8 mouse cellular contexts compared by ENCODE assay signal in the genomic region with DNA sequence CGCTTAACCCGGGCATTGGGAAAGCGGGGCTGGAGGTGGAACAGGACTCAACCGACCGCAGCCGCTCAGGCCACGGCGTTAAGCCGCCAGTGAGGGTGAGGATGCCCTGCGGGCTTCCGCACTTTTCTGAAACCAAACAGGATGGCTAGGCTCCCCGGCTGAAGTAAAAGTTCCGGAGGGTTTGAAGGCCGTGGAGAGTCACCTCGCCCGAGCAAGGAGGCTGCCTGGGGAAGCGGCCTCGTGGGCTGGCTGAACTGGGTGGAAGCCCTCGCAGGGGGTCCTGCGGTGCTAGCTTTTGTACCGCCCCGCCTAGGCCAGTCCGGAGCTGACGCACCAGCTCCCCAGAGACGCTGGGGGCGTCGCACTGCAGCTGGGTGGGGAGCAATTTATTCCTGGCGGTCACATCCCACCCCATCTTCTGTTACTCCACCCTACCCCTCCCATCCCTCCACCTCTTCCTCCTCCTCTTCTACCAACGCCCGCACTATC.
A peak's percentile ranks its signal among the peaks of the same experiment; 100 is the strongest.
DNase-seq lines count a peak whose midpoint lies in the region; ATAC-seq and TF ChIP-seq lines count a peak whose summit lies in the region.

No protein-coding gene starts in this region.

- peak; percentile 54 for DNase-seq in R1 (ENCODE audit: low read depth, low spot score)
- peak; percentile 73 for DNase-seq in embryonic facial prominence, embryonic 14.5 days (ENCODE audit: low spot score)
- DNase-seq in layer of hippocampus, adult 11-12 months (ENCODE audit: low spot score): peak; percentile 72
- DNase-seq in midbrain, embryonic 11.5 days (ENCODE audit: low spot score, missing footprints): peak; percentile 98
- DNase-seq in ovary, postnatal 14 days (ENCODE audit: low spot score): no peak
- no peak for DNase-seq in natural killer cell, adult 2 months (ENCODE audit: low spot score in 2 of 2)
- no peak for DNase-seq in urinary bladder, postnatal 14 days (ENCODE audit: low spot score)

- peak overlapping the region; percentile 58 for H3K27ac ChIP-seq in embryonic facial prominence, embryonic 14.5 days (replicated peaks; ENCODE audit: low read depth, low read length)
- H3K27ac ChIP-seq in midbrain, embryonic 11.5 days (ENCODE audit: low read depth, low read length): peak overlapping the region; percentile 75

- under 1% methylated on average over 27 of the region's 30 CpGs for WGBS in embryonic facial prominence, embryonic 14.5 days
- 0% methylated on average over 30 of the region's 30 CpGs for WGBS in midbrain, embryonic 11.5 days

- no peaks in the 10 kb centered on the region for H3K36me3 ChIP-seq in E14TG2a.4 (ENCODE audit: insufficient read depth, low read length)
- no peaks in the 10 kb centered on the region for H3K36me3 ChIP-seq in embryonic facial prominence, embryonic 14.5 days (ENCODE audit: control insufficient read depth, insufficient read depth, low read length)
- H3K36me3 ChIP-seq in midbrain, embryonic 11.5 days (ENCODE audit: control insufficient read depth, insufficient read depth, low read length): no peaks in the 10 kb centered on the region

- peaks cover 93% of the 10 kb centered on the region for H3K27me3 ChIP-seq in E14TG2a.4 (ENCODE audit: insufficient read depth, low read length)
- peaks cover 98% of the 10 kb centered on the region for H3K27me3 ChIP-seq in embryonic facial prominence, embryonic 14.5 days (replicated peaks; ENCODE audit: control insufficient read depth, insufficient read depth, low read length)
- peaks cover 67% of the 10 kb centered on the region for H3K27me3 ChIP-seq in midbrain, embryonic 11.5 days (ENCODE audit: control insufficient read depth, insufficient read depth, low read length)

- TF ChIP-seq CTCF in E14TG2a.4 (conservative IDR thresholded peaks at IDR 0.05; ENCODE audit: low read length): no peak

- no peaks in the 10 kb centered on the region for H3K9me3 ChIP-seq in E14TG2a.4 (ENCODE audit: low read length)
- H3K9me3 ChIP-seq in embryonic facial prominence, embryonic 14.5 days (ENCODE audit: control insufficient read depth, low read length): no peaks in the 10 kb centered on the region; the same call in 1 of the 2 replicates
- H3K9me3 ChIP-seq in midbrain, embryonic 11.5 days (ENCODE audit: control insufficient read depth, low read length): no peaks in the 10 kb centered on the region

- peak overlapping the region; percentile 68 for H3K4me3 ChIP-seq in E14TG2a.4 (replicated peaks; ENCODE audit: low read length)
- peak overlapping the region; percentile 31 for H3K4me3 ChIP-seq in embryonic facial prominence, embryonic 14.5 days (ENCODE audit: low read depth, low read length)
- peak overlapping the region; percentile 46 for H3K4me3 ChIP-seq in midbrain, embryonic 11.5 days (ENCODE audit: low read depth, low read length)

- H3K9ac ChIP-seq in embryonic facial prominence, embryonic 14.5 days (ENCODE audit: low read depth, low read length): peak overlapping the region; percentile 46
- peak overlapping the region; percentile 79 for H3K9ac ChIP-seq in midbrain, embryonic 11.5 days (ENCODE audit: low read length)

- H3K4me1 ChIP-seq in E14TG2a.4 (replicated peaks; ENCODE audit: low read depth, low read length): peaks cover 30% of the 10 kb centered on the region
- H3K4me1 ChIP-seq in embryonic facial prominence, embryonic 14.5 days (ENCODE audit: control insufficient read depth, insufficient read depth, low read length): peaks cover 4% of the 10 kb centered on the region; the same call in 1 of the 2 replicates
- H3K4me1 ChIP-seq in midbrain, embryonic 11.5 days (ENCODE audit: control insufficient read depth, insufficient read depth, low read length): peaks cover 20% of the 10 kb centered on the region

- peak; percentile 81 for ATAC-seq in embryonic facial prominence, embryonic 14.5 days (ENCODE audit: low read depth)
- peak; percentile 81 for ATAC-seq in midbrain, embryonic 11.5 days (ENCODE audit: low FRiP score)

- peak overlapping the region; percentile 46 for H3K4me2 ChIP-seq in embryonic facial prominence, embryonic 14.5 days (ENCODE audit: low read depth, low read length)
- H3K4me2 ChIP-seq in midbrain, embryonic 11.5 days: peak overlapping the region; percentile 62

Comparison
In these comparisons a context has a peak if more than half of its experiments do, and no peak if none do; other contexts are left out.
1. DNase-seq: peak in R1 (single experiment), embryonic facial prominence, embryonic 14.5 days (single experiment), layer of hippocampus, adult 11-12 months (single experiment) and midbrain, embryonic 11.5 days (single experiment); none in ovary, postnatal 14 days (single experiment), natural killer cell, adult 2 months (0 of 2) and urinary bladder, postnatal 14 days (single experiment).
2. Peak in every context shown above with its lines, with median percentiles within 50 percentile points of each other: H3K4me3 ChIP-seq.